Mouse (Mus musculus) mouse trophoblast stem cell (cell line): ENCODE results near the gene Eif4a1.
"Not testable (repeated sequence)": the region's sequence is repeated elsewhere in the genome, so short reads cannot be mapped to it uniquely, and the experiment has no call there.

Experiments
- in situ Hi-C, 2 experiments: fragments of 300-500 bp; cut with MseI, MboI; formaldehyde crosslinking; loops; 2 replicates in 1 of 2; 3 replicates in 1 of 2; pipeline ENCODE4 v1.15.1; 2025

The Eif4a1 gene

GRCm38 (mm10) chr11:69672211-69672706, at the start of gene Eif4a1:
Gene Eif4a1 (minus strand): TSS chr11:69672423.
- in situ Hi-C loops: no loop called here

- in situ Hi-C loops: no loop called here
Measured at GRCm38 (mm10) chr11:69720852-69721251, 48.6 kb upstream of the Eif4a1 start.

- in situ Hi-C loops: loop anchor here in 1 of 2 experiments (5.0 kb wide), 1 partner anchor 37 kb away; the partner anchor contains the start of gene Senp3
Measured at GRCm38 (mm10) chr11:69719423-69719822, 47.2 kb upstream of the Eif4a1 start.

GRCm38 (mm10) chr11:69718661-69719060, 46.4 kb upstream of the Eif4a1 start:
- in situ Hi-C loops: loop anchor here in 1 of 2 experiments (5.0 kb wide), 1 partner anchor 36 kb away; the partner anchor contains the start of gene Senp3

GRCm38 (mm10) chr11:69716953-69717352, 44.7 kb upstream of the Eif4a1 start:
- in situ Hi-C loops: loop anchor here in 1 of 2 experiments (5.0 kb wide), 1 partner anchor 35 kb away; the partner anchor contains the start of gene Senp3

- in situ Hi-C loops: loop anchor here in 1 of 2 experiments (5.0 kb wide), 1 partner anchor 34 kb away; the partner anchor contains the start of gene Senp3
Measured at GRCm38 (mm10) chr11:69715929-69716328, 43.7 kb upstream of the Eif4a1 start.

GRCm38 (mm10) chr11:69715482-69715881, 43.3 kb upstream of the Eif4a1 start:
- in situ Hi-C loops: loop anchor here in 1 of 2 experiments (5.0 kb wide), 1 partner anchor 33 kb away; the partner anchor contains the start of gene Senp3

GRCm38 (mm10) chr11:69714636-69715329, 42.6 kb upstream of the Eif4a1 start:
- in situ Hi-C loops: loop anchor here in 1 of 2 experiments (5.0 kb wide), 1 partner anchor 32 kb away; the partner anchor contains the start of gene Senp3

- in situ Hi-C loops: no loop called here
Measured at GRCm38 (mm10) chr11:69712954-69713672, 40.9 kb upstream of the Eif4a1 start.

- in situ Hi-C loops: no loop called here
Measured at GRCm38 (mm10) chr11:69711082-69711481, 38.9 kb upstream of the Eif4a1 start.

- in situ Hi-C loops: no loop called here
Measured at GRCm38 (mm10) chr11:69710470-69710869, 38.2 kb upstream of the Eif4a1 start.

- in situ Hi-C loops: no loop called here
Measured at GRCm38 (mm10) chr11:69709554-69710446, 37.6 kb upstream of the Eif4a1 start.

GRCm38 (mm10) chr11:69708614-69709265, 36.5 kb upstream of the Eif4a1 start:
- in situ Hi-C loops: no loop called here

GRCm38 (mm10) chr11:69707873-69708381, 35.7 kb upstream of the Eif4a1 start:
- in situ Hi-C loops: no loop called here

GRCm38 (mm10) chr11:69707480-69707847, 35.2 kb upstream of the Eif4a1 start:
- in situ Hi-C loops: no loop called here

- in situ Hi-C loops: no loop called here
Measured at GRCm38 (mm10) chr11:69706775-69707479, 34.7 kb upstream of the Eif4a1 start.

- in situ Hi-C loops: no loop called here
Measured at GRCm38 (mm10) chr11:69704613-69705010, 32.4 kb upstream of the Eif4a1 start.

GRCm38 (mm10) chr11:69703814-69704612, 31.8 kb upstream of the Eif4a1 start:
- in situ Hi-C loops: no loop called here

GRCm38 (mm10) chr11:69703381-69703780, 31.2 kb upstream of the Eif4a1 start:
- in situ Hi-C loops: not testable (repeated sequence)
